Mouse (Mus musculus) G1E (cell line): ENCODE measurements at regions not wholly inside any gene's neighbourhood (a gene's known extent, or its start where the extent isn't known, plus 50 kb on each side); places are given as distances from the start of the nearest gene placed in this dataset.

Experiments
- ATAC-seq: 2 replicates; pipeline ENCODE4 v1.8.0; 2016; ENCODE audit warnings: mild to moderate bottlenecking; ENCODE audit not compliant: insufficient number of reproducible peaks, poor library complexity, low FRiP score, severe bottlenecking; ENCODE audit errors: extremely low read depth
- DNase-seq: peaks from one replicate; pipeline ENCODE4 v3.0.0; 2012; ENCODE audit warnings: low spot score
- H3K27me3 ChIP-seq: 2 replicates; pipeline ENCODE4 v1.6.1; 2012; ENCODE audit warnings: mild to moderate bottlenecking, low read length, inconsistent platforms; ENCODE audit not compliant: insufficient read depth
- H3K36me3 ChIP-seq: replicated peaks from 2 replicates; pipeline ENCODE3; 2012; ENCODE audit warnings: mild to moderate bottlenecking, inconsistent platforms
- H3K4me1 ChIP-seq: 2 replicates; pipeline ENCODE4 v1.6.1; 2012; ENCODE audit warnings: low read depth, low read length, inconsistent platforms, mixed read lengths; ENCODE audit not compliant: insufficient read depth
- H3K4me3 ChIP-seq: 2 replicates; pipeline ENCODE4 v1.5.1; 2012; ENCODE audit warnings: low read depth, mild to moderate bottlenecking, inconsistent platforms, low read length, moderate library complexity, mixed read lengths
- H3K9me3 ChIP-seq: replicated peaks from 2 replicates; pipeline ENCODE4 v1.6.1; 2012; ENCODE audit warnings: inconsistent platforms
- CTCF ChIP-seq: IDR thresholded peaks from 2 replicates; pipeline ENCODE4 v1.5.1; 2012; ENCODE audit warnings: low read depth, low read length, inconsistent platforms, mixed read lengths
- GATA1 ChIP-seq: IDR thresholded peaks from 2 replicates; pipeline ENCODE4 v1.6.1; 2012; ENCODE audit warnings: borderline replicate concordance, low read length, inconsistent platforms, mixed read lengths
- GATA2 ChIP-seq: IDR thresholded peaks from 2 replicates; pipeline ENCODE4 v1.6.1; 2012; ENCODE audit warnings: low read depth, low read length, inconsistent platforms, borderline replicate concordance
- POLR2AphosphoS5 ChIP-seq: IDR thresholded peaks from 2 replicates; pipeline ENCODE4 v1.6.1; 2012; ENCODE audit warnings: low read depth, low read length, inconsistent platforms; ENCODE audit not compliant: insufficient replicate concordance
- TAL1 ChIP-seq: conservative IDR thresholded peaks from 2 replicates; pipeline ENCODE4 v1.6.1; 2012; ENCODE audit warnings: low read depth, low read length, inconsistent platforms, mixed read lengths

- no peaks in the 10 kb centered on the region for H3K36me3 ChIP-seq
- no peaks in the 10 kb centered on the region for H3K9me3 ChIP-seq
- H3K4me3 ChIP-seq: no peak overlapping the region
- ATAC-seq (no peak), DNase-seq (no peak)
- no peaks in the 10 kb centered on the region for H3K4me1 ChIP-seq
- TF ChIP-seq GATA1 (no peak), POLR2AphosphoS5 (no peak)
- no peaks in the 10 kb centered on the region for H3K27me3 ChIP-seq
These were observed 145.4 kb downstream of the Rsl24d1 start for GRCm38 (mm10) chr9:73258640-73259039.

DNA sequence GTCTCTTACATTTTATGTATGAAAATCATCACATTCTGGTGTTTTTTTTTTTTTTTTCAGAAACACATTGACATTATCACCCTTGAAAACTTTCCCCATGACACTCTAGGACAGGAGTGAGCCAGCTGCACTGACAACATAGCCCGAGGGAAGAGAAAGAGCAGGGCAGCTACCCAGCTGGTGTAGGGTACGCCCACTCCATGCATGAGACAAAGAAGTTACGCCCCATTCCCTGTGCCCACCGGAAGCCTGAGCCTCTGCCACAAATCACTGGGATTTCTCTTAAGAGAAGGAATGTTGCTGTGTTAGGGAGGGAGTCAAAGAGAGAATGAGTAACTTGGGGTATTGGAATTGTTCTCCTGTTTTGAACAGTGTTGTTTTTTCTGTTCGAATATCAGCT is 149.5 kb downstream of the Rsl24d1 start:
- DNase-seq: no peak
- H3K27me3 ChIP-seq: no peaks in the 10 kb centered on the region
- no peak overlapping the region for H3K4me3 ChIP-seq
- no peaks in the 10 kb centered on the region for H3K36me3 ChIP-seq
- no peaks in the 10 kb centered on the region for H3K4me1 ChIP-seq
- TF ChIP-seq POLR2AphosphoS5: no peak
- TF ChIP-seq TAL1: no peak
- no peak for TF ChIP-seq CTCF
- TF ChIP-seq GATA1: no peak
- TF ChIP-seq GATA2: no peak
- H3K9me3 ChIP-seq: no peaks in the 10 kb centered on the region
- ATAC-seq: no peak

- Histone ChIP-seq H3K4me3 (no peak overlapping the region), H3K27me3 (no peaks in the 10 kb centered on the region), H3K4me1 (no peaks in the 10 kb centered on the region), H3K36me3 (no peaks in the 10 kb centered on the region), H3K9me3 (peaks cover 4% of the 10 kb centered on the region)
- no peak for ATAC-seq
- DNase-seq: no peak
- TF ChIP-seq TAL1: no peak
- no peak for TF ChIP-seq GATA1
- no peak for TF ChIP-seq CTCF
- TF ChIP-seq GATA2: no peak
- no peak for TF ChIP-seq POLR2AphosphoS5
These were observed 157.0 kb downstream of the Rsl24d1 start for GRCm38 (mm10) chr9:73270249-73270648.

DNA sequence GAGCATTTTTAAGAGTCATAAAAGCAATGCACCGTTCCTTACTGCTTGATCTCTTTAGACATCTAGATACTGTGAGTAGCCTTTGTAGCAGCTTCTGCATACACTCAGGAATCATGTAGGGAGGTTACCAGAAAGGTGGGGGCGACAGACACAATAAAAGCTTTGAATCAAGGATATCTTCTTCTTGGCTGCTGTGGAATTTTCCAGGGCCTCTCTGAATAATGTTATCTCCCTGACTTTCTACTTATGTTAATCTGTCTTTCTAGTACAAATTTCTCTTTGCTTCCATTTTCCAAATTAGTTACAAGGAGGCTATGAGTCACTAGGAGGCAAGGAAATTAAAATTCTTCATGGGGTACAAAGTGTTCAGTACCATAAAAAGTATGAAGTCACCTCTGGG is 159.4 kb downstream of the Rsl24d1 start:
- H3K36me3 ChIP-seq: no peaks in the 10 kb centered on the region
- no peak for DNase-seq
- TF ChIP-seq TAL1 (no peak), GATA2 (no peak), POLR2AphosphoS5 (no peak), GATA1 (no peak), CTCF (no peak)
- H3K4me3 ChIP-seq: no peak overlapping the region
- H3K4me1 ChIP-seq: no peaks in the 10 kb centered on the region
- H3K9me3 ChIP-seq: peaks cover 4% of the 10 kb centered on the region
- no peak for ATAC-seq
- no peaks in the 10 kb centered on the region for H3K27me3 ChIP-seq

DNA sequence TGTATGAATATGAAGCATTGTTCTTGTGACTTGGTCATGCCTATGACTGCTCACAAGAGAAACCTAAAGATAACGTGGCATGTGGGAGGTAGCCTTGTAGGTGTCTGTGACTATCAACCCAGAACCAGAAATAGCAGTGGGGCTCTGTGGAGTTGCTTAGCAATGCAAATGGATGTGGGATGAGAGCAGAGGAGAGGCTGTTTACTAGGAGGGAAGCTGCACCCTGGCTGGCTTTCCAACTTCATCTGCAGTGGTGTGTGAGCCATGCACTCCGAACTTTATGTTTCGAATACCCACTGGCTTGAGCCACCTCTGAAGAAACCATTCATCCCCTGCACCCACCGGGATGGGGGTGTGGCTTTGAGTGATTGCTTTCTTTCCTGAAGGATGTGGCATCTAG is 160.5 kb downstream of the Rsl24d1 start:
- no peaks in the 10 kb centered on the region for H3K36me3 ChIP-seq
- no peak for TF ChIP-seq GATA2
- no peak for TF ChIP-seq TAL1
- TF ChIP-seq CTCF: no peak
- no peak for TF ChIP-seq POLR2AphosphoS5
- no peak for TF ChIP-seq GATA1
- no peak overlapping the region for H3K4me3 ChIP-seq
- H3K27me3 ChIP-seq: no peaks in the 10 kb centered on the region
- no peaks in the 10 kb centered on the region for H3K4me1 ChIP-seq
- ATAC-seq: no peak
- no peak for DNase-seq
- peaks cover 4% of the 10 kb centered on the region for H3K9me3 ChIP-seq

DNA sequence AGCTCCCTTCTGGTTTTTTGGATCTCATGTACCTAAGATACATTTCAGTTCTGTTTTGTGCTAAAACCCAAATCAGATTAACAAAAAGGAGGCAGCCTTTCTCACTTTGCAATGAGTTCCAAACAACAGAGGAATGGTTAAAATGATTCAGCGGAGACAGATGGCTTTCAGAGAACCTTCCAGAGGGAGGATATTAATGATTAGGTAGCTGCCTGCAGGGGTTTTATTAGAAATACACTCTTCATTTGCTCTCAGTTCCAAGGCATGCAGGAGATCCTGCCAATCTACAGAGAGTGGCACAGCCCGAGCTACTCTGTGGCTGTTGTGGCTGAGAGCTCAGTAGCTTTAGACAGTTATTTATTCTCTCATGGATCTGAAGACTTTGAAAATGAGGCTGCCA is 162.4 kb downstream of the Rsl24d1 start:
- Histone ChIP-seq H3K27me3 (no peaks in the 10 kb centered on the region), H3K4me1 (no peaks in the 10 kb centered on the region), H3K36me3 (no peaks in the 10 kb centered on the region), H3K9me3 (peaks cover 2% of the 10 kb centered on the region; the same call in 1 of the 2 replicates), H3K4me3 (no peak overlapping the region)
- no peak for DNase-seq
- ATAC-seq: no peak
- TF ChIP-seq POLR2AphosphoS5 (no peak), GATA1 (no peak), GATA2 (no peak), TAL1 (no peak), CTCF (no peak)

- TF ChIP-seq GATA1 (no peak), GATA2 (no peak), CTCF (no peak), TAL1 (no peak), POLR2AphosphoS5 (no peak)
- Histone ChIP-seq H3K4me1 (no peaks in the 10 kb centered on the region), H3K9me3 (no peaks in the 10 kb centered on the region), H3K4me3 (no peak overlapping the region), H3K36me3 (no peaks in the 10 kb centered on the region), H3K27me3 (no peaks in the 10 kb centered on the region)
- DNase-seq (no peak), ATAC-seq (no peak)
These were observed 182.1 kb downstream of the Rsl24d1 start for GRCm38 (mm10) chr9:73295287-73295686.
